Mouse (Mus musculus): ENCODE data around the gene Rnf215.
"Not testable (repeated sequence)": the region's sequence is repeated elsewhere in the genome, so short reads cannot be mapped to it uniquely, and the experiment has no call there.

Rnf215 gene

GRCm38 (mm10) chr11:4113970-4114369, 21.0 kb upstream of the Rnf215 start:
- DNase-seq: no peak

GRCm38 (mm10) chr11:4114541-4114940, 20.5 kb upstream of the Rnf215 start:
- not testable (repeated sequence) for DNase-seq

GRCm38 (mm10) chr11:4115407-4115806, 19.6 kb upstream of the Rnf215 start:
- DNase-seq: no peak

- no peak for DNase-seq
Observed at GRCm38 (mm10) chr11:4116458-4117141, 18.4 kb upstream of the Rnf215 start.

- no peak for DNase-seq
Observed at GRCm38 (mm10) chr11:4117372-4118071, 17.5 kb upstream of the Rnf215 start.

- peak; percentile 81 for DNase-seq
Observed at GRCm38 (mm10) chr11:4118081-4118921, 16.7 kb upstream of the Rnf215 start.

- DNase-seq: no peak
Observed at GRCm38 (mm10) chr11:4119635-4120034, 15.4 kb upstream of the Rnf215 start.

- no peak for DNase-seq
Observed at GRCm38 (mm10) chr11:4121691-4122090, 13.3 kb upstream of the Rnf215 start.

GRCm38 (mm10) chr11:4122226-4122625, 12.8 kb upstream of the Rnf215 start:
- no peak for DNase-seq

GRCm38 (mm10) chr11:4122742-4123579, 12.0 kb upstream of the Rnf215 start, which contains the start of gene Sec14l2:
TSS of gene Sec14l2 (minus strand) at chr11:4123415.
- no peak for DNase-seq

- peak; percentile 59 for DNase-seq
Observed at GRCm38 (mm10) chr11:4123922-4124321, 11.1 kb upstream of the Rnf215 start.

- DNase-seq: no peak
Observed at GRCm38 (mm10) chr11:4127059-4127458, 7.9 kb upstream of the Rnf215 start.

GRCm38 (mm10) chr11:4128461-4128860, 6.5 kb upstream of the Rnf215 start:
- not testable (repeated sequence) for DNase-seq

- DNase-seq: no peak
Observed at GRCm38 (mm10) chr11:4133450-4133849, 1.6 kb upstream of the Rnf215 start.

GRCm38 (mm10) chr11:4134400-4134799, 602 bp upstream of the Rnf215 start:
- no peak for DNase-seq

- DNase-seq: no peak
Observed at GRCm38 (mm10) chr11:4138964-4139363, 4.0 kb downstream of the Rnf215 start.

GRCm38 (mm10) chr11:4141505-4141904, 6.5 kb downstream of the Rnf215 start:
- DNase-seq: no peak

- DNase-seq: no peak
Observed at GRCm38 (mm10) chr11:4142352-4142751, 7.3 kb downstream of the Rnf215 start.

- DNase-seq: no peak
Observed at GRCm38 (mm10) chr11:4143281-4144062, 8.5 kb downstream of the Rnf215 start.

GRCm38 (mm10) chr11:4146381-4146780, 11.4 kb downstream of the Rnf215 start:
- no peak for DNase-seq

- DNase-seq: no peak
Observed at GRCm38 (mm10) chr11:4147098-4147497, 12.1 kb downstream of the Rnf215 start.

GRCm38 (mm10) chr11:4148120-4148519, 13.1 kb downstream of the Rnf215 start:
- peak; percentile 36 for DNase-seq

Data from kidney, adult 18-20 months (tissue).